Mouse (Mus musculus): Measurements from ENCODE around the gene Col5a2. TPM values are rescaled to one million over a fixed set of nuclear protein-coding genes. Genes with fewer than 3 reads are reported as not detected.

Gene Col5a2
- not detected in 2 replicates for total RNA-seq (2012; rRNA removed)
- not detected in 2 replicates for total RNA-seq (2014; rRNA removed)
- not detected in 2 replicates for polyA plus RNA-seq (2012; ENCODE audit: insufficient read length, low read depth)

- Histone ChIP-seq H3K27me3 (replicated peaks) (no peaks in the 10 kb centered on the region), H3K4me2 (ENCODE audit: insufficient read depth, low read depth, poor library complexity, severe bottlenecking) (no peak within 1 kb of the TSS), H3K27ac (ENCODE audit: insufficient read depth, low read depth) (no peak within 1 kb of the TSS), H3K79me2 (replicated peaks; ENCODE audit: control insufficient read depth, extremely low read depth, insufficient read depth, poor library complexity, severe bottlenecking) (no peaks in the 10 kb centered on the region), H3K4me3 (replicated peaks in 1 of 3; ENCODE audit: low read depth in 2 of 3, low read length in 2 of 3, poor library complexity in 1 of 3) (no peak within 1 kb of the TSS), H3K9ac (ENCODE audit: insufficient read depth, low read depth) (no peak within 1 kb of the TSS), H3K36me3 (replicated peaks in 1 of 2; ENCODE audit: control insufficient read depth in 1 of 2, insufficient read depth in 1 of 2, low read length in 1 of 2) (no peaks in the 10 kb centered on the region), H3K4me1 (ENCODE audit: control insufficient read depth in 1 of 2, insufficient read depth in 2 of 2) (no peaks in the 10 kb centered on the region), H3K9me3 (replicated peaks; ENCODE audit: low read length) (no peaks in the 10 kb centered on the region)
- dilution Hi-C loops (cut with MboI; ENCODE audit: extremely low pct_ligation_motif_present, extremely low pct_unique_long_range_greater_than_20kb, low sequenced_read_pairs) (no loop called here), in situ Hi-C loops (cut with MboI; ENCODE audit: low pct_ligation_motif_present, low pct_unique_long_range_greater_than_20kb, low sequenced_read_pairs) (no loop called here)
- no peak for DNase-seq (ENCODE audit: extremely low read depth)
- TF ChIP-seq SIN3A (IDR thresholded peaks at IDR 0.05; ENCODE audit: low read length) (no peak), RAD21 (IDR thresholded peaks at IDR 0.05; ENCODE audit: low read depth, low read length) (no peak), ELF1 (IDR thresholded peaks at IDR 0.05; ENCODE audit: low read depth, low read length) (no peak), MXI1 (IDR thresholded peaks at IDR 0.05; ENCODE audit: low read depth, low read length) (no peak), MAX (IDR thresholded peaks at IDR 0.05; ENCODE audit: low read length) (no peak), KAT2A (IDR thresholded peaks at IDR 0.05; ENCODE audit: insufficient replicate concordance, low read length) (no peak)
Measured at GRCm38 (mm10) chr1:45502865-45503332, at the start of gene Col5a2. Gene Col5a2 (minus strand): TSS chr1:45503282.

GRCm38 (mm10) chr1:45550531-45550930 lies 47.4 kb upstream of the Col5a2 start:
- Histone ChIP-seq H3K9ac (ENCODE audit: insufficient read depth, low read depth) (no peak overlapping the region), H3K9me3 (replicated peaks; ENCODE audit: low read length) (no peaks in the 10 kb centered on the region), H3K4me3 (replicated peaks in 1 of 3; ENCODE audit: low read depth in 2 of 3, low read length in 2 of 3, poor library complexity in 1 of 3) (no peak overlapping the region), H3K79me2 (replicated peaks; ENCODE audit: control insufficient read depth, extremely low read depth, insufficient read depth, poor library complexity, severe bottlenecking) (no peaks in the 10 kb centered on the region), H3K4me2 (ENCODE audit: insufficient read depth, low read depth, poor library complexity, severe bottlenecking) (no peak overlapping the region), H3K27me3 (replicated peaks) (no peaks in the 10 kb centered on the region), H3K27ac (ENCODE audit: insufficient read depth, low read depth) (no peak overlapping the region), H3K36me3 (replicated peaks in 1 of 2; ENCODE audit: control insufficient read depth in 1 of 2, insufficient read depth in 1 of 2, low read length in 1 of 2) (no peaks in the 10 kb centered on the region), H3K4me1 (ENCODE audit: control insufficient read depth in 1 of 2, insufficient read depth in 2 of 2) (no peaks in the 10 kb centered on the region)
- no peak for DNase-seq (ENCODE audit: extremely low read depth)
- no peak for TF ChIP-seq RCOR1 (conservative IDR thresholded peaks at IDR 0.05; ENCODE audit: low read depth, low read length)
- no peak for TF ChIP-seq SIN3A (IDR thresholded peaks at IDR 0.05; ENCODE audit: low read length)
- no peak for TF ChIP-seq MYC (IDR thresholded peaks at IDR 0.05; ENCODE audit: low read depth, low read length)
- no peak for TF ChIP-seq MAZ (IDR thresholded peaks at IDR 0.05; ENCODE audit: low read depth, low read length)
- no peak for TF ChIP-seq E2F4 (IDR thresholded peaks at IDR 0.05; ENCODE audit: insufficient replicate concordance, low read depth, low read length)
- no peak for TF ChIP-seq MAX (IDR thresholded peaks at IDR 0.05; ENCODE audit: low read length)
- TF ChIP-seq MEF2A (IDR thresholded peaks at IDR 0.05; ENCODE audit: borderline replicate concordance, low read depth, low read length) = no peak
- TF ChIP-seq POLR2AphosphoS2 (IDR thresholded peaks at IDR 0.05; ENCODE audit: low read depth, low read length) = no peak
- TF ChIP-seq JUND (conservative IDR thresholded peaks at IDR 0.05; ENCODE audit: low read depth, low read length) = no peak
- TF ChIP-seq ZC3H11A (IDR thresholded peaks at IDR 0.05; ENCODE audit: low read depth, low read length) = no peak
- TF ChIP-seq CHD1 (IDR thresholded peaks at IDR 0.05; ENCODE audit: low read depth, low read length) = no peak
- no peak for TF ChIP-seq BHLHE40 (IDR thresholded peaks at IDR 0.05; ENCODE audit: low read depth, low read length)
- no peak for TF ChIP-seq IRF4 (IDR thresholded peaks at IDR 0.05; ENCODE audit: low read depth, low read length)
- no peak for TF ChIP-seq ZMIZ1 (IDR thresholded peaks at IDR 0.05; ENCODE audit: low read depth, low read length)
- TF ChIP-seq PAX5 (IDR thresholded peaks at IDR 0.05; ENCODE audit: low read length) = no peak
- in situ Hi-C loops (cut with MboI; ENCODE audit: low pct_ligation_motif_present, low pct_unique_long_range_greater_than_20kb, low sequenced_read_pairs) (no loop called here), dilution Hi-C loops (cut with MboI; ENCODE audit: extremely low pct_ligation_motif_present, extremely low pct_unique_long_range_greater_than_20kb, low sequenced_read_pairs) (no loop called here)
